Mouse (Mus musculus) cerebellum, adult 2 months (tissue): Measurements from ENCODE around the gene Etv5.

ENCODE experiments used
- CTCF ChIP-seq: fragments of 200-500 bp; IDR thresholded peaks from 2 replicates; pipeline ENCODE4 v1.5.1; 2011; ENCODE audit warnings: low read depth, mild to moderate bottlenecking, control low read depth, low read length, moderate library complexity, borderline replicate concordance; ENCODE audit not compliant: insufficient read depth
- POLR2A ChIP-seq: fragments of 200-500 bp; IDR thresholded peaks from 2 replicates; pipeline ENCODE4 v1.6.1; 2011; ENCODE audit warnings: low read length, control low read depth, borderline replicate concordance; ENCODE audit not compliant: insufficient read depth

DNA sequence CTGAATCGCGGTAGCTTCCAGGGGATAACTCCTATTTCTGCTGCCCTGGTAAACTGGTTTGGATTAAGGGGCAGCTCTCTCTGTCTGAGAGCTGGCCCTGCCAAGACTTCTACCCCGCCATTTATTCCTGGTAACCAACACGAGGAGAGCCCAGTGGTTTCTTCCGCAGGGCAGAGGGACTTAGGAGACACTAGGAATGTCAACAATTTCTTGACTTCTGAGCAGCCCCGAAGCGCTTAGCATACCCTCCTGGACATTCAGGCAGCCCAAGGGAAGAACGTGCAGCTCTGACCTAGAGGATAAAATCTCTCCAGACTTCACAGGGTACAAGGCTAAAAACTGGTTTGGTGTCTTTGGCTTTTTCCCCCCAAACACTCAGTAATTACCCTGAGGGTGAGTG, 10.1 kb downstream of the Etv5 start:
- TF ChIP-seq CTCF (no peak), POLR2A (no peak)
